Mouse (Mus musculus): Measurements from ENCODE around the gene Tbc1d13. TPM values are rescaled to one million over a fixed set of nuclear protein-coding genes. Genes with fewer than 3 reads are reported as not detected.

Gene Tbc1d13
- polyA plus RNA-seq, 1 experiment: not detected

DNA sequence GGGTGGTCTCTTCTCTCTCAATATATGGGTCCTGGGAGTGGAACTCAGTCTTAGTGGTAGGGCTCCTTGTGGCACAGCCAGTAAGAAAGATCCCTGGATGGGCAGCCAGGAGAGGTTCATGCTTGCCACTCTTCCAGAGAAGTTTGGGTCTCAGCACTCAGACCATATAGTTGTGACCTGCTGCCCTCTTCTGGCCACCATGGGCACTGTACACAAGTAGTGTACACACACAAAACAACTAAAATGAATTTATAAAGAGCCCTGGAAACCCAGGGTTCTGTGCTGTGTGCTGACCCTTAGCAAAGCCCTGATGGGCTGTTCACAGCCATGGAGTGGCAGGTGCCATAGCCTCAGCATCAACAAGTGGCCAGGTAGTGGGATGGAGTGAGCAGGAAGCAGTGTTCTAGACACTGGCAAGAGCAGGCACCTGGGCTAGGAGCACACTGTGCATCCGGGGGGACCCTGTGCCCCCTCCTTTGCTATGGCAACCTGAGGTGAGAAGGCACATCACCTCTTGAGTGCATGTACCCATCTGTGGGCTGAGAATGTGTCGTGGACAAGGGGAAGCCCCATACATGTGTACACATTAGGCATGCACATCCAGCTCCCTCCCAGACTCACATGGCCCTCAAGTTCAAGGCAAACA, 37.5 kb upstream of the Tbc1d13 start:
- TF ChIP-seq CTCF (IDR thresholded peaks at IDR 0.05; ENCODE audit: insufficient read depth, low read depth, low read length) (no peak), POLR2A (IDR thresholded peaks at IDR 0.05; ENCODE audit: insufficient read depth, low read depth, low read length) (no peak)
- Histone ChIP-seq H3K27ac (ENCODE audit: insufficient read depth, low read depth, low read length) (no peak overlapping the region), H3K4me1 (ENCODE audit: control insufficient read depth, insufficient read depth, low read length) (peaks cover 7% of the 10 kb centered on the region), H3K4me3 (ENCODE audit: insufficient read depth, low read depth, low read length) (no peak overlapping the region)
- WGBS: 84% methylated on average over 2 of the region's 2 CpGs

DNA sequence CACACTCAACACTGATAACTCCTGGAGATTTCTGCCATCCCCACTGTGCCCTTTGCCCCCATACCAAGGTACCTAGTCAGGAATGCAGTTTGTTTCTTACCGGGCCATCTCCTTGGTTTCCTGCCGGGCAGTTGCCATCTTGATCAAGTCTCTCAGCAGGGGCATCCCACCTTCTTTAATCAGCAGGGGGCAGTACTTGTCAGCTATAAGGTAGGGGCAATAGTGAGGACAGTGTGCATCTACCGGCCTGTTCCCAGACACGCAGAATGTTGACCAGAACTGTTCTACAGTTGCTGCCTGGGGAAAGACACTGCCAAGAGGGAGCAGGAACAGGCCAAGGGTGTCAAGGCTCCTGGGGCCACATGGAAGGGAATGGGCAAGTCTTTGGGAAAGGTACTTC, 33.3 kb upstream of the Tbc1d13 start:
- TF ChIP-seq CTCF (IDR thresholded peaks at IDR 0.05; ENCODE audit: insufficient read depth, low read depth, low read length) (no peak), POLR2A (IDR thresholded peaks at IDR 0.05; ENCODE audit: insufficient read depth, low read depth, low read length) (no peak)
- WGBS: 70% methylated on average over 4 of the region's 4 CpGs
- Histone ChIP-seq H3K27ac (ENCODE audit: insufficient read depth, low read depth, low read length) (no peak overlapping the region), H3K4me3 (ENCODE audit: insufficient read depth, low read depth, low read length) (no peak overlapping the region), H3K4me1 (ENCODE audit: control insufficient read depth, insufficient read depth, low read length) (no peaks in the 10 kb centered on the region)

DNA sequence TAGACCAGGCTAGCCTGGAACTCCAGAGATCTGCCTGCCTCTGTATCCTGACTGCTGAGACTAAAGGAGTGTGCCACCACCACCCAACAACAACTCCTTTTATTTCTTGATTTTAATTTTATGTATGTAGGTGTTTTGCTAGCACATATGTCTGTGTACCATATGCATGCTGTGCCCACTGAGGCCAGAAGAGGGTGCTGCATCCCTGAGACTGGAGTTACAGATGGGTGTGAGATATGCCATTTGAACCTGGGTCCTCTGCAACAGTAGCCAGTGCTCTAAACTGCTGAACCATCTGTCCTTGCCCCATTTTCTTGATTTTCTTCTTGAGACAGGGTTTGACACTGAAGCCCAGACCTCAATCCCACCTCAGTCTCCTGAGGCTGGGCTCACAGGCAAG, 27.2 kb upstream of the Tbc1d13 start:
- H3K4me3 ChIP-seq (ENCODE audit: insufficient read depth, low read depth, low read length): no peak overlapping the region
- H3K4me1 ChIP-seq (ENCODE audit: control insufficient read depth, insufficient read depth, low read length): no peaks in the 10 kb centered on the region
- no peak for TF ChIP-seq CTCF (IDR thresholded peaks at IDR 0.05; ENCODE audit: insufficient read depth, low read depth, low read length)
- no peak for TF ChIP-seq POLR2A (IDR thresholded peaks at IDR 0.05; ENCODE audit: insufficient read depth, low read depth, low read length)
- H3K27ac ChIP-seq (ENCODE audit: insufficient read depth, low read depth, low read length): no peak overlapping the region

DNA sequence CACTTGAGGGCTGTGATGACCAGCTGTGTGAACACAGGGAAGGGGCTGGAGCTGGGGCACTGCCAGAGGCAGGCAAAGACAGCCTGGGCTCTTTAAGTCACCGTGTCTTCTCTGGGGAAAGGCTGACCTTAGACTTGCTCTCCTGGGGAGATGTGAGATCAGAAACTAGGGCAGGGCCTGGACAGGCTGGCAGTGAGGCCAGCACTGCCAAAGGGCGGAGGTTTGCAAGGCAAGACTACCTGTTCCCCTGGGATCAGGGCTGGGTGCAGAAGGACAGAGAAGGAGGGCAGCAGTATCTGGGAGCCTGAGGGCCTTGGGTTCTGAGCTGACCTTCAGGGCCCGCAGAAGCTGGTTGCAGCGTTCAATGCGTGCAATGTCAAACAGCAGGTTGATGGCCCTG, 25.9 kb upstream of the Tbc1d13 start:
- no peaks in the 10 kb centered on the region for H3K4me1 ChIP-seq (ENCODE audit: control insufficient read depth, insufficient read depth, low read length)
- TF ChIP-seq CTCF (IDR thresholded peaks at IDR 0.05; ENCODE audit: insufficient read depth, low read depth, low read length) (no peak), POLR2A (IDR thresholded peaks at IDR 0.05; ENCODE audit: insufficient read depth, low read depth, low read length) (no peak)
- no peak overlapping the region for H3K4me3 ChIP-seq (ENCODE audit: insufficient read depth, low read depth, low read length)
- 96% methylated on average over 5 of the region's 5 CpGs for WGBS
- no peak overlapping the region for H3K27ac ChIP-seq (ENCODE audit: insufficient read depth, low read depth, low read length)

DNA sequence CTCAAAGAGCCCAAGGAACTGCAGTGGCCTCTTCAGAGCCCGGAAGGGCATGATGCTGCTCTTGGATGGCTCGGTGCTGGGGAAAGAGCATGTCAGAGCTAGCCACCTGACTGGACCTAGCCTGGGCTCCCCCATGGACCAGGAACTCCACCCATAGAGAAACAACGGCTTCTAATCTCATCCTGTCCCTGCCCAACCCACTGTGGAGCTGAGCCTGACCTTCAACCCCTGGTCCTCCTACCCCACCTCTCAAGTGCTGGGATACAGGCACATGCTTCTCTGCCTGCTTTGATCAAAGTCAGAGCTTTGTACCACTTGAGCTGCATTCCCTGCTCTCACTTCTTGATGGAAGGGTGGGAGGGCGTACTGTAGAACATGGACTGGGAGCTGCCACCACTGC, 25.3 kb upstream of the Tbc1d13 start:
- 94% methylated on average over 4 of the region's 4 CpGs for WGBS
- Histone ChIP-seq H3K4me3 (ENCODE audit: insufficient read depth, low read depth, low read length) (no peak overlapping the region), H3K27ac (ENCODE audit: insufficient read depth, low read depth, low read length) (no peak overlapping the region), H3K4me1 (ENCODE audit: control insufficient read depth, insufficient read depth, low read length) (no peaks in the 10 kb centered on the region)
- no peak for TF ChIP-seq CTCF (IDR thresholded peaks at IDR 0.05; ENCODE audit: insufficient read depth, low read depth, low read length)
- no peak for TF ChIP-seq POLR2A (IDR thresholded peaks at IDR 0.05; ENCODE audit: insufficient read depth, low read depth, low read length)

DNA sequence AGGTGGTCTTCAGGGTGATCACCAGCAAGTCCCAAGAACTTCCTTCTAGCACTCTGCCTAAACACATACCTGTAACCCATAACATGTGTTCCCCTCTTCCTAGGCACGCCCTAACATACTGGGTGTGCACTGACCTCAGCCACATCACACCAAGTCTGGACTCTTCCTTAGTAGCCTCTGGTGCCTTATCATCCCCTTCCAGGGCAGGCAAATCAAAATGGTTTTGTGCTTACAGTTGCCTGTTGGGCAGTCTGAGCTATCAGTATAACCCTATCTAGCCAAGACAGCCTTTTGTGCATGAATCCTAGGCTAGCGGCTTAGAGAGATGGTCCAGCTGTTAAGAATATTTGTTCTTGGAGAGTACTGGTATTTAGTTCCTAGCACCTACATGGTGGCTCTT, 22.0 kb upstream of the Tbc1d13 start:
- TF ChIP-seq POLR2A (IDR thresholded peaks at IDR 0.05; ENCODE audit: insufficient read depth, low read depth, low read length) (no peak), CTCF (IDR thresholded peaks at IDR 0.05; ENCODE audit: insufficient read depth, low read depth, low read length) (no peak)
- 98% methylated on average over 2 of the region's 2 CpGs for WGBS
- no peak overlapping the region for H3K4me3 ChIP-seq (ENCODE audit: insufficient read depth, low read depth, low read length)
- no peaks in the 10 kb centered on the region for H3K4me1 ChIP-seq (ENCODE audit: control insufficient read depth, insufficient read depth, low read length)
- no peak overlapping the region for H3K27ac ChIP-seq (ENCODE audit: insufficient read depth, low read depth, low read length)

DNA sequence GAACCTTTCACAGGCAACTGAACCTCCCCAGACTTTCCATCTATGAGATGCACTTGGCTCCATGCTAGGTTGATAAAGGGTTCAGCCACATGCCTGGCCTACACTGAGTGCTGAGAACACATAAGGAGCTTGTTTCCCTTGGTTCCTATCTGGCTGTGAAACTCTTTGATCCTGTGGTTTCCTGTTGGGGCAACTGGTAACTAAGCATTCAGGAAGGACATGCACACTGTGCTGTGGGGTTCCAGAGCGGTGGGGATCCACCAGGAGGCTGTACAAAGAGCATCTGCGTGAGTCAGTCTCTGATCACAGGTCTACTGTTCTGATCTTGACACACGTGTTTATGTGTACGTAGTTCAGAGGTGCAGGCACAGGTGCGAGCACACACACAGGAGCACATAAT, 21.0 kb upstream of the Tbc1d13 start:
- no peak overlapping the region for H3K27ac ChIP-seq (ENCODE audit: insufficient read depth, low read depth, low read length)
- no peak overlapping the region for H3K4me3 ChIP-seq (ENCODE audit: insufficient read depth, low read depth, low read length)
- no peak for TF ChIP-seq POLR2A (IDR thresholded peaks at IDR 0.05; ENCODE audit: insufficient read depth, low read depth, low read length)
- TF ChIP-seq CTCF (IDR thresholded peaks at IDR 0.05; ENCODE audit: insufficient read depth, low read depth, low read length): no peak
- no peaks in the 10 kb centered on the region for H3K4me1 ChIP-seq (ENCODE audit: control insufficient read depth, insufficient read depth, low read length)
- 92% methylated on average over 5 of the region's 5 CpGs for WGBS

DNA sequence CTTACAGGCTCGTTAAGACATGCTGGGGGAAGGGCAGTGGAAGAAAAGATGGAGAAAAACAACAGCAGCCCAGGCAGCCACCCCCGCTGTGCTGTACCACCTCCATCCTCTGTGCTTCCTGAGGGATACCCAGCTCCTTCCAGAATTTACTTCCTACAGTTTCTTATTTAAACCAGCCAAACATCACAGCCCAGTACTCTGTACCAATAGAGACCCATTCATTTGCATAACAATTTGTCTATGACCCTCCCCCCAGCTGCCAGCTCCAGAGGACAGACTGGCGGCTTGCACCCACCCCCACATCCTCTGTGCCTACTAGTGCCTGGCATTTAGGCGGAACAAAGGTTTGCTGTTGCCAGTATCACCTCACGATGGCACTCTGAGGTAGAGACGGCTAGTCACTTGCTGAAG, 13.9 kb upstream of the Tbc1d13 start:
- 11% methylated on average over 6 of the region's 6 CpGs for WGBS
- H3K4me3 ChIP-seq (ENCODE audit: insufficient read depth, low read depth, low read length): 0 out of 2 replicates have a peak overlapping the region, but pooled peaks have one; percentile 2
- TF ChIP-seq POLR2A (IDR thresholded peaks at IDR 0.05; ENCODE audit: insufficient read depth, low read depth, low read length) (no peak), CTCF (IDR thresholded peaks at IDR 0.05; ENCODE audit: insufficient read depth, low read depth, low read length) (no peak)
- H3K27ac ChIP-seq (ENCODE audit: insufficient read depth, low read depth, low read length): peak overlapping the region; percentile 86
- peaks cover 35% of the 10 kb centered on the region for H3K4me1 ChIP-seq (ENCODE audit: control insufficient read depth, insufficient read depth, low read length)

DNA sequence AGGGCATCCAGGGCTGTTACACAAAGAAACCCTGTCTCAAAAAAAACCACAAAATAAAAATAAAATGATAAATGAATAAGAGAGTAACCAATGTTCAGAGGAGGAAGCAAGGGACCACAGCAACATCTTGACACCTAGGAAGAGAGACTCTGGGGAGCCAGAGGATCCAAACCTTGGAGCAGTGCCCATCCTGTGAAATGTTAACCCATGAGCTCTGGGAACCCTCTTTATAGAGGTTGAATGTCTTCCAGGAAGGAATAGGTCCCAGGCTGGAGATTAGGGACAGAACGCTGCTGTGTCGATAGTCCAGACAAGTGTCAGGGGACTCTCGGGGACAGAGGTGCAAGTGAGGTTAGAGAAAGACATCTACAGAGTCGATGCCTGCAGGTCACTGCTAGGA, 13.3 kb upstream of the Tbc1d13 start:
- Histone ChIP-seq H3K4me3 (ENCODE audit: insufficient read depth, low read depth, low read length) (no peak overlapping the region), H3K27ac (ENCODE audit: insufficient read depth, low read depth, low read length) (peak overlapping the region; percentile 86), H3K4me1 (ENCODE audit: control insufficient read depth, insufficient read depth, low read length) (peaks cover 35% of the 10 kb centered on the region)
- 41% methylated on average over 4 of the region's 4 CpGs for WGBS
- TF ChIP-seq POLR2A (IDR thresholded peaks at IDR 0.05; ENCODE audit: insufficient read depth, low read depth, low read length): no peak
- TF ChIP-seq CTCF (IDR thresholded peaks at IDR 0.05; ENCODE audit: insufficient read depth, low read depth, low read length): no peak

All from olfactory bulb, adult 2 months (tissue).